Mouse (Mus musculus): ENCODE measurements around the gene Col4a2. TPM values are rescaled to one million over a fixed set of nuclear protein-coding genes. Genes with fewer than 3 reads are reported as not detected.

Gene Col4a2
- polyA plus RNA-seq, 1 experiment from 2014 or later: 56.3 TPM

- Histone ChIP-seq H3K4me3 (no peak overlapping the region), H3K27ac (peak overlapping the region; percentile 52; the same call in 1 of the 2 replicates), H3K9me3 (no peaks in the 10 kb centered on the region), H3K36me3 (no peaks in the 10 kb centered on the region), H3K9ac (no peak overlapping the region), H3K4me1 (peaks cover 32% of the 10 kb centered on the region), H3K27me3 (no peaks in the 10 kb centered on the region), H3K4me2 (replicated peaks) (no peak overlapping the region)
- ATAC-seq (ENCODE audit: low FRiP score, low read depth): no peak
- WGBS: 56% methylated on average over 5 of the region's 5 CpGs
These were observed 15.3 kb downstream of the Col4a2 start for GRCm38 (mm10) chr8:11327722-11328417.

GRCm38 (mm10) chr8:11331561-11331960, 19.0 kb downstream of the Col4a2 start:
- H3K27ac ChIP-seq: no peak overlapping the region
- no peak overlapping the region for H3K4me2 ChIP-seq (replicated peaks)
- ATAC-seq (ENCODE audit: low FRiP score, low read depth): no peak
- no peak overlapping the region for H3K4me3 ChIP-seq
- WGBS: 79% methylated on average over 4 of the region's 4 CpGs
- H3K9ac ChIP-seq: no peak overlapping the region
- no peaks in the 10 kb centered on the region for H3K36me3 ChIP-seq
- H3K9me3 ChIP-seq: no peaks in the 10 kb centered on the region
- H3K4me1 ChIP-seq: peaks cover 21% of the 10 kb centered on the region
- H3K27me3 ChIP-seq: no peaks in the 10 kb centered on the region

- Histone ChIP-seq H3K4me1 (peaks cover 8% of the 10 kb centered on the region), H3K27ac (no peak overlapping the region), H3K36me3 (no peaks in the 10 kb centered on the region), H3K27me3 (no peaks in the 10 kb centered on the region), H3K9ac (no peak overlapping the region), H3K4me2 (replicated peaks) (no peak overlapping the region), H3K4me3 (no peak overlapping the region), H3K9me3 (no peaks in the 10 kb centered on the region)
- 74% methylated on average over 6 of the region's 6 CpGs for WGBS
- no peak for ATAC-seq (ENCODE audit: low FRiP score, low read depth)
These were observed 21.1 kb downstream of the Col4a2 start for GRCm38 (mm10) chr8:11333746-11334145.

DNA sequence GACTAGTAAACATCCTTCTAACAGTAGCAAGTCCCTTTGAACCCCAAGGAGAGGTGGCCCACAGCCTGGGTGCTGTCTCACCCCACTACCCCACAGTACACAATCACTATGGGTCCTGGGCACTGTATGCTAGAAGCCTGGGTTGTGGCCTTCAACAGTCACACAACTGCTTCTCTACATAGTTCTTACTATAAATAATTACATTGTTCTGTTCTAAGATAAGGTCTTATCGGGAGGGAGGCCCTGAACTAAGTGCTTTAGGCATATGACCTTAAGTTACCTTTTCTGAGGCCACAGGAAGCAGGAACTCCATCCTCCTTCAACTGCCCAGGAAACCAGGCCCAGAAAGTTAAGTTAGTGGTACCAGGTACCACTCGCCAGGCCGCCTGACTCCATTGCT, 21.9 kb downstream of the Col4a2 start:
- ATAC-seq (ENCODE audit: low FRiP score, low read depth): no peak
- 88% methylated on average over 3 of the region's 3 CpGs for WGBS
- no peak overlapping the region for H3K4me3 ChIP-seq
- H3K9me3 ChIP-seq: no peaks in the 10 kb centered on the region
- no peak overlapping the region for H3K9ac ChIP-seq
- peaks cover 8% of the 10 kb centered on the region for H3K4me1 ChIP-seq
- H3K27me3 ChIP-seq: no peaks in the 10 kb centered on the region
- no peak overlapping the region for H3K27ac ChIP-seq
- H3K36me3 ChIP-seq: no peaks in the 10 kb centered on the region
- no peak overlapping the region for H3K4me2 ChIP-seq (replicated peaks)

DNA sequence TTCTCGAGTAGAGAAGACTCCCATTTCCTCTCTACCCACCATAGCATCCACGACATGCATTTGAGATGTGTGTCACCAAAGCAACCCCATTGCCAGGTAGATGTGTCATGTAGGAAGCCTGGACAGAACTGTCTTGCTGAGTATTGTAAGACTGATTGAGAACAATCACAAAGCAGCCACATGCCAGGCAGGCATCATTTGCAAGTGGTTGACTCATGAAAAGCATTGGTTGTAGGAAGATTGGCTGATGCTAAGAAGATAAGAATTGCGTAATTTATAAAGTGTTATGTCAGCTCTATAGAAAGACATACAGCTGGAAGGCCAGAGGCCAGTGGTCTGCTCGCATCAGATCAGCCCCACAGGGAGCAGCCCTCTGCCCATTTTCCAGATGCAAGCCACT, 22.6 kb downstream of the Col4a2 start:
- WGBS: 84% methylated on average over 4 of the region's 4 CpGs
- peaks cover 12% of the 10 kb centered on the region for H3K4me1 ChIP-seq

DNA sequence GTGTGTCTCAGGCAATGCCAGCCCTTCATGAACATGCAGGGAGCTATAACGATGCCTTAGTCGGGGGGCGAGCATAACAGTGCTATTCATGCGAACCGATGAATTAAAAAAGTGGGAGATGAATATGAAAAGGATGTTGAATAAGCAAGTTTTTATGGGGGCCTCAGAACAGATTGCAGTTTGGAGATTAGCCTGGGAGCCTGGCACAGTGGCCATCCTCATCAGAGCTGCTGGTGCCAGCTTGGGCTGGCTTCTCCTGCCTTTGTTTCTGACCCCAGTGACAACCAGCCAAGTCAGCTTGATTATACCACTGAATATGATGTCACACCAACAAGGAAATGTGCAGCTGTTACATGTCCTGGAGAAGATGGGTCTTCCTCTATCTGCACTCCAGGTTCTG, 23.7 kb downstream of the Col4a2 start:
- 89% methylated on average over 5 of the region's 5 CpGs for WGBS
- H3K4me1 ChIP-seq: peaks cover 13% of the 10 kb centered on the region
- H3K4me2 ChIP-seq (replicated peaks): no peak overlapping the region
- H3K27me3 ChIP-seq: no peaks in the 10 kb centered on the region
- no peak overlapping the region for H3K27ac ChIP-seq
- no peaks in the 10 kb centered on the region for H3K36me3 ChIP-seq
- no peak overlapping the region for H3K9ac ChIP-seq
- H3K4me3 ChIP-seq: no peak overlapping the region
- no peak for ATAC-seq (ENCODE audit: low FRiP score, low read depth)
- no peaks in the 10 kb centered on the region for H3K9me3 ChIP-seq

More for the DNA sequence above, 22.6 kb downstream of the Col4a2 start:
- H3K27ac ChIP-seq: no peak overlapping the region
- H3K9me3 ChIP-seq: no peaks in the 10 kb centered on the region
- no peak overlapping the region for H3K4me2 ChIP-seq (replicated peaks)
- no peak for ATAC-seq (ENCODE audit: low FRiP score, low read depth)
- H3K27me3 ChIP-seq: no peaks in the 10 kb centered on the region
- no peak overlapping the region for H3K4me3 ChIP-seq
- no peaks in the 10 kb centered on the region for H3K36me3 ChIP-seq
- H3K9ac ChIP-seq: no peak overlapping the region

- Histone ChIP-seq H3K36me3 (no peaks in the 10 kb centered on the region), H3K27ac (0 out of 2 replicates have a peak overlapping the region, but pooled peaks have one; percentile 7), H3K4me1 (peaks cover 14% of the 10 kb centered on the region), H3K9ac (no peak overlapping the region), H3K9me3 (no peaks in the 10 kb centered on the region), H3K4me2 (replicated peaks) (no peak overlapping the region), H3K4me3 (no peak overlapping the region), H3K27me3 (no peaks in the 10 kb centered on the region)
- 84% methylated on average over 10 of the region's 10 CpGs for WGBS
- ATAC-seq (ENCODE audit: low FRiP score, low read depth): no peak
These were observed 25.0 kb downstream of the Col4a2 start for GRCm38 (mm10) chr8:11337642-11338041.

- Histone ChIP-seq H3K9me3 (no peaks in the 10 kb centered on the region), H3K27me3 (no peaks in the 10 kb centered on the region), H3K4me3 (no peak overlapping the region), H3K9ac (no peak overlapping the region), H3K4me2 (replicated peaks) (no peak overlapping the region), H3K36me3 (no peaks in the 10 kb centered on the region), H3K4me1 (peaks cover 23% of the 10 kb centered on the region), H3K27ac (no peak overlapping the region)
- ATAC-seq (ENCODE audit: low FRiP score, low read depth): no peak
- WGBS: 83% methylated on average over 9 of the region's 9 CpGs
These were observed 25.9 kb downstream of the Col4a2 start for GRCm38 (mm10) chr8:11338507-11338906.

DNA sequence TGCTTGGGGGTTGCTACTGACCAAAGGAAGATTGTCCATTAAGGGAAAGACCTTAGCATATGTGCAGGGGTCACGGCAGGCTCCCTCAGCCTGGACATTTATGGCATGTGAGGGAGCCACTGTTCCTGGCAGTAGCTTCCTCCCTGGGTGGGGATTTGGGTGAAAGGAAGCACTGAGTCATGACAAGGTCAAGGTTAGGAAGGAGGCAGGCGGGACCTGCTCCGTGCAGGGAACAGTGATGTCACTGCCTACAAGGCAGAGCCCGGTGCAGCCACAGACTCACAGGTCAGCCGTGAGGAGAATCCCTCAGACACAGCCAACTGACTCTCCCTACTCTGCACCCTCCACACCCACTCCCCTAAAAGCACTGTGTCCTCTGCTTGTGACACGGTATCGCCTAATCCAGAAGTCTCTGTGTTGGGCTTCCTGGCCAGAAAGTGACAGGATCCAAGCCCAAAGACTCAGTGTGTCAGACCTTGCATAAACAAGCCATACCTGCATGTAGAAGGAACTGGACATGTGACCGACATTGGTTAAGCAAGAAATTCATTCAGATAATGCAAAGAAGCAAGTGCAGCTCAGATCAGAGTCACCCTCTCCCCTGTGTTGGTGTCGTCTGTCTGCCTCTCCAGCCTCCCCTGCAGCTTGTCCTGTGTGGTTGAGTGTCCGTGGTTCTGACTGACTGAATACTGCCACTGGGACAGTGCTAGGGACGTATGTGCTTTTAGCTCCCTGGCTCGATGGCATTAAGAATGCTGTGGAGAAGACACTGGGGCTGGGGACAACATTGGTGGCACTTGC, 27.9 kb downstream of the Col4a2 start:
- no peaks in the 10 kb centered on the region for H3K9me3 ChIP-seq
- 55% methylated on average over 12 of the region's 12 CpGs for WGBS
- no peaks in the 10 kb centered on the region for H3K27me3 ChIP-seq
- H3K4me3 ChIP-seq: no peak overlapping the region
- H3K4me1 ChIP-seq: peaks cover 33% of the 10 kb centered on the region
- H3K27ac ChIP-seq: no peak overlapping the region
- ATAC-seq (ENCODE audit: low FRiP score, low read depth): 0 out of 2 replicates have a peak, but pooled peaks have one; percentile 12
- H3K4me2 ChIP-seq (replicated peaks): no peak overlapping the region
- no peak overlapping the region for H3K9ac ChIP-seq
- no peaks in the 10 kb centered on the region for H3K36me3 ChIP-seq

GRCm38 (mm10) chr8:11341111-11341566, 28.5 kb downstream of the Col4a2 start:
- ATAC-seq (ENCODE audit: low FRiP score, low read depth): no peak
- H3K9ac ChIP-seq: no peak overlapping the region
- H3K9me3 ChIP-seq: no peaks in the 10 kb centered on the region
- H3K4me2 ChIP-seq (replicated peaks): no peak overlapping the region
- H3K4me3 ChIP-seq: no peak overlapping the region
- peaks cover 33% of the 10 kb centered on the region for H3K4me1 ChIP-seq
- no peaks in the 10 kb centered on the region for H3K36me3 ChIP-seq
- no peaks in the 10 kb centered on the region for H3K27me3 ChIP-seq
- H3K27ac ChIP-seq: no peak overlapping the region
- 78% methylated on average over 3 of the region's 3 CpGs for WGBS

DNA sequence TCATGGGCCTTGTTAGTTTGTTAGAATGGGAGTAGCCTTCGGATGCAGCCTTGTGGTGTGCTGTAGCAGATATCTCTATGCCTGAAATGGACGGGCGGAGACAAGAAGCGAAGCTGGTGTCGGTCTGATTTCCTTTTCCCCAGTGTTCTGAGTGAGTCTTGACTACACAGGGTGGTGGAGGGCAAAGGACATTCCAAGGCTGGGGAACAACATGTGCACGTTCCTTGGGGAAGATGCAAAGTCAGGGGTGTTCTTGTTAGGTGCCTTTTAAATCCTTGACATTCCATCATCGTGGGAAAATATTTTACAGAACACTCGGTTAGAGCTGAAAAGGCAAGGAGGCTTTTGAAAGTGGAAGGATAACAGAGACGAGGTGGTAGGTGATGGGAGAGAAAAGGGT, 31.9 kb downstream of the Col4a2 start:
- Histone ChIP-seq H3K4me1 (peaks cover 40% of the 10 kb centered on the region), H3K9me3 (no peaks in the 10 kb centered on the region), H3K36me3 (no peaks in the 10 kb centered on the region), H3K27me3 (no peaks in the 10 kb centered on the region), H3K4me2 (replicated peaks) (no peak overlapping the region), H3K9ac (no peak overlapping the region), H3K27ac (no peak overlapping the region; the same call in 1 of the 2 replicates), H3K4me3 (no peak overlapping the region)
- ATAC-seq (ENCODE audit: low FRiP score, low read depth): no peak
- WGBS: 79% methylated on average over 9 of the region's 9 CpGs

DNA sequence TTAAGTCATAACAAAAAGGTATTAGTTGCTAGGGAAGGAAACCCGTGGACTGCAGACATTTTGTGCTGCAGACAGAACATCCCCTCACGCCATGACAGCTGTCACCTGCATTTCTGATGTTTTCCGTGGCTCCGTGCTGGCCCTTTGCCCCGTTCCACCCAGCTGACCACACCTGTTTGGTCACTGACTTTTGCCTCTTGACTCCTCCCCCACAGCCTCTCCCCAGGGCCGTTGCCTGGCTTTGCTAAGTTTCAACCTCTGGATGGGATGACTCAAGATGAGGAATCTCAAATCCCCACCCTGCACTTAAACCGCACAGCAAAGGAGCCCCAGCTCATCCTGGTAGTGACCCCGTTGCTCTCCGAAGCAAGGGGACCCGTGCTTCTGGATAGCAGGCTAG, 33.6 kb downstream of the Col4a2 start:
- H3K27ac ChIP-seq: no peak overlapping the region
- H3K4me2 ChIP-seq (replicated peaks): no peak overlapping the region
- H3K4me3 ChIP-seq: no peak overlapping the region
- WGBS: 80% methylated on average over 10 of the region's 10 CpGs
- peaks cover 41% of the 10 kb centered on the region for H3K4me1 ChIP-seq
- no peak overlapping the region for H3K9ac ChIP-seq
- no peaks in the 10 kb centered on the region for H3K36me3 ChIP-seq
- H3K9me3 ChIP-seq: no peaks in the 10 kb centered on the region
- H3K27me3 ChIP-seq: no peaks in the 10 kb centered on the region
- no peak for ATAC-seq (ENCODE audit: low FRiP score, low read depth)
